Mouse (Mus musculus) kidney, adult 9 months (tissue): ENCODE results near the gene Mkks.
"Not testable (repeated sequence)": the region's sequence is repeated elsewhere in the genome, so short reads cannot be mapped to it uniquely, and the experiment has no call there.

Experiments used
- DNase-seq: peaks from one replicate; pipeline ENCODE4 v3.0.0; 2022

Mkks gene

DNA sequence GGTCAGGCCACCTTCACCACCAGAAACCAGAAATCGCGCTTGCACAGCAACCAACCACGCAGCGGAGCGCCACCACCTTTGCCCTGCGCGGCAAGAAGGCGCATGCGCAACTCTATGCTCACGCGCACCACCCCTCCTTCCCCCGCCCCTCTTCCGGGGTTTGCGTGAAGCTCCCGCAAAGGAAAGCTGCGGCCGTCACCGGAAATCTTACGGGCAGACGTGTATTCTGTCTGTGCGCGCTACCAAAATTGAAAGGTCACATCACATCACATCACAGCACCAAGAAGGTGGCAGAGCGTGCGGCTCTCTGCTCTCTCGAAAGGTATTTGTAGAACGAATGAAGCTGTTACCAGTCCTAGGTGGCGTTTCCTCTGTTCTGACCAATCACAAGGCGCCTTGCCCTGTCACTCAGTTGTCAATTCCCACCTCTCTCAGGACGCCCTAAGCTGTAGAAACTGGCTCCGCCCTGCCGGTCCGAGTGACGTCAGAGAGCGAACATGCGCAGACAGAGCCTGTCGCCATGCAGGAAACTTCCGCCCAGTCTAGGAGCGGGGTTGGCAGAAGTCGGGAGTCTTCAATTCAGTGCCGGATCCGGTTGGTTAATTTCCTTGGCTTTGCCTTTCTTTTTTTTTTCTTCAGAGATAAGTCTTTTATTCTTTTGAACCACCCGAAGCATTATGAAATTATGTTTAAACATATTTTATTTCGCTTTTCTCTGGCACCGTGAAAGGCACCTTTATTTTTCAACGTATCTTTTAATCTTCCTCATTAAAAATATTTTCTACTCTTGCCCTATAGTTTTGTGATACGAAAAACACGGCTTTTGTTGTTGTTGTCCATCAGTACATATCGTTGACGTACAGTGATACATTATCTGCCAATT, at the start of gene Mkks, which contains the start of the genes Slx4ip and AL731706.1:
Gene Mkks, minus strand, starts transcription at position 322 of the 883 bp plus-strand sequence.
Gene Slx4ip, plus strand, starts transcription at position 151 of the 883 bp plus-strand sequence.
Gene AL731706.1, minus strand, starts transcription at position 322 of the 883 bp plus-strand sequence.
- peak; percentile 100 for DNase-seq

DNA sequence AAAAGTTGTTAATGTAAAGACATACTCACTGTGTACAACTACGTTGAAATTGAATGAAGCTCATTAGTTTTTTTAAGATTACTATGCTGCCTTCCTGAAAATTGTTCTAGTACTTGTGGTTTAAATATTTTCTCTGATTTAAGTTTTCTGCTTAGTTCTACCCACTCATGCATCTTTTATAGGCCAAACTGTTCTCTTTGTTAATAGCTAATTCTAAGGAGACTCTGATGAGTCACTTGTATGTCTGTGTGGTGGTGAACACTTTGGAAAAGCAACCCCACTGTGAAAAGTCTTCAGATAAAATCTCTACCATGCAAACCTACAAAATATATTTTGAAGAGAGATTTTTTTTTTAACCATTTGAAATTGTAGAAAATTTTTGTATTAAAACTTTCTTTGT, 47.1 kb upstream of the Mkks start:
- no peak for DNase-seq

DNA sequence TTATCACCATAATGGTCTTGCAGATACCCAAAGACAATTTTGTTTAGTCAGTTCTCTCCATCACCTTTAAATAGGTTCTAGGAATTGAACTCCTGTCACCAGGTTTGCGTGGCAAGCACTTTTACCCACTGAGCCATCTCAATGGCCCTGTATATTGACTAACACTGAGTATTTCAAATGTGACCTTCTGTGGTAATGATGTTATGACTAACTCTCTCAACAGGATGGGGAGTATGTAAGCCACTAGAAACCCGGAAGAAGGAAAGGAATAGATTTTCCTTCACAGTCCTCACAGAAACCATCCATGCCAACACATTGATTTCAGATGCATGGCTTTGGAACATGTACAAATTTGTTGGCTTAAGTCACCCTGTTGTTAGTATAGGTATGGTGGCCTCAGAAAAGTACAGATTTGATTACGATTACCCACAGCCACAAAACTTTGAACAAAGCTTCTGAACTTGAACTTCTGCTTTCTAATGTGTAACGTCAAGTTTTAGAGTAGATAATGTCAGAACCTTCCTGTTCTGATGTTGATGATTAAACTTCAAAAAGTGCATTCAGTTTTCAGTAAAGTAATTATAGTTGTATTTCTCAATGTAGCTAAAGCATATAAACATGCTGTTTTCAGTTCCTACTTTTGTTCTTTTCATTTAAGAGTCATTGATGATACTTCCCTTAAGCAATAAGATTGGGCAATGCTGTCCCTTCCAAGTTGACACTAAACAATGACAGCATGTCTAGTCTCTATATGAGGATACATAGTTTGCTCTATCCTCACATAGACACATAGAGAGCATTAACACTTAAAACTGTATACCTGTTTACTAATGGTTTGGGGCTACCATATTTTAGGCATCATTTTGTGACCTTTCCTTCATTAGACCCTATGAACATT, 45.5 kb upstream of the Mkks start:
- DNase-seq, result no peak

DNA sequence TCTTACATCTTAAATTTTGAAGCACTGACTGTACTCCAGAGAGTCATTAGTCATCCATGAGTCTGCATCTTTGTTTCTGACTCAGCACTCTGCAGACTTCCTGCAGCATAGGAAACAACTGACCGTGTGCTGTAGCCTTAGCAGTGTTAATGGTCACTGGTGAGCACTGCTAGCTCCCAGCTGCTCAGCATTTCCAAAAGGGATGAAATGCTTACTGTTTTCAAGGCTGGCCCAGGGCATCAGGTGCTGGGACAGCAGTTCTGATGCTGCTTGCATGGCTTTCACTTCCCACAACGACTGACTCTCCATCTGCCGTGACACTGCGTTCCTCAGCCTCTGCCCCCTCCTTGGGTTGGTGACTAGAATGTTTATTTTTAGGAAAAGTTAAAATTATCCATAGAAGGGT, 29.8 kb upstream of the Mkks start:
- peak; percentile 11 for DNase-seq

DNA sequence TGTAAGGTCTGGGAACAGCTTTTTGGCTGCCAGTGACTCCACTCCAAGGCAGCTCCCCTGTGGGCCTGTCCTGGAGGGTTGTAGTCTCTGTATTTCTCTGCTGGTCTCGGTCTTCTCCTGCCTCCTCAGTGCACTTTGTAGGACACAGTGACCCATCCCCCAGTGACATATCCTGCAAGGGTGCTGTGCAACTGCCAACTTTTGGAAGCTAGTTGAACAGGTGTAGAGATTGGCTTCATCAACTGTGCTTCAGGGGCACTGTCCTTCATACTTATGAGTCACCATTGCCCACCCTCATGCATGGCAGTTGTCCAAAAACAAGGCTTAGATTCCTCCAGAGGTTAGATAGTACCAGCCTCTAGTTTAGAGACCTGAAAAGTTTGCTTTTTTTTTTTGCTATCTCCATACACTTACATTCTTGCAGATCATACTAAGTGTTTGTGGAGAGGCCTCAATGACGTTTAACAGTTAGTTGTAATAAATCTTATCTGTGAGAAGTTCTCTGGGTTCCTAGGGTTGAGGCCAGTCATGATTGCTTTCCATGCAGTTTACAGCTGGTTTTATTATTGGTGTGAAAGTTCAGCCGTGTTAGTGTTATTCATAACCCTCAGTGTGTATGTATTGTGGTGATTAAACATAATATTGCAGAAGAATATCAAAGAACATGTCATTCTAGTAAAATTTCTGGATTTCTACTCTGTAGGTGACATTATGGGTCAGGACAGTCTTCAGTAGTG, 29.2 kb upstream of the Mkks start:
- DNase-seq, result no peak

DNA sequence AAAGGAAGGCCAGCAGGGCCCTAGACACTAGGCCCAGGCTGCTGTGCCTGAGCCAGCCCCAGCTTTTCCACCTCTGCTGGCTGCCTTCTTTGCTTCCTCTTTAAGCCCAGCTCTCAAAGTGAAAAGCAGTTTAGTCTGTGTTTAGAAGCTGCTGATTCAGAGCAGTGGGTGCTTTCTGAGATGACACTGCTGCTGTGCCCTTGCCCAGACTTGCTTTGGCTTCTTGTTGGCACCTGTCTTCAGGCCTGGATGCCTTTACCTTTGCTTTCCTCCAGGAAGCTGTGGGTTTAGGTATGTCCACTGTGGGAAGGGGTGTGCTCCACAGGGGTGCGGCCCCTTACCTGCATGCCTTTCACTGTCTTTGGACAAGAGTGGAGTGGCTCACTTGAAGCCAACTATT, 28.2 kb upstream of the Mkks start:
- no peak for DNase-seq

DNA sequence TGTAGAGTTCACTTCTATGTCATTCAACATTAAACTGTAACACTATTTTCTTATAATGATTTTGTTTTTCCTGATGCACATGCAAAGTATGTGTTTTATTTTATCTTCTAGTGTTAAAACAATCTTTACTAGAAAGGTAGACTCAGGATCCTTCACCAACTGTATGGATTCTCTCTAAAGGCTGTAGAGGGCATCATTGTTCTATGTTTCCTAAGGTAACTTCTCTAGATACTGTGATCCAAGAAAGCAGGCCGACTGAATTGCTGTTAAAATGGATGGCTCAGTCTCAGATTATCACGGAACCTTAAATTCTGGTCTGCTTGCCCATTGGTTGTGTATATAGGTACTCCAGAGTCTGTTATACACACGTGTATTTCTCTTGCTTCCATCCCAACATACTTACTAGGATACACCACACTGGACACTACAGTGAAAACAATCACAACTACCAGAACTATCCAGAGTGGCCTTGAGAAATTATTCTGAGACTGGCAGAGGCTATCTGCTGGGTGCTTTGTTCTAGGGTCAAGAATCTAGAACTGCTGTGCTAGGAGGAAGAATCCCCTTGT, 23.2 kb upstream of the Mkks start:
- DNase-seq, result peak; percentile 17

DNA sequence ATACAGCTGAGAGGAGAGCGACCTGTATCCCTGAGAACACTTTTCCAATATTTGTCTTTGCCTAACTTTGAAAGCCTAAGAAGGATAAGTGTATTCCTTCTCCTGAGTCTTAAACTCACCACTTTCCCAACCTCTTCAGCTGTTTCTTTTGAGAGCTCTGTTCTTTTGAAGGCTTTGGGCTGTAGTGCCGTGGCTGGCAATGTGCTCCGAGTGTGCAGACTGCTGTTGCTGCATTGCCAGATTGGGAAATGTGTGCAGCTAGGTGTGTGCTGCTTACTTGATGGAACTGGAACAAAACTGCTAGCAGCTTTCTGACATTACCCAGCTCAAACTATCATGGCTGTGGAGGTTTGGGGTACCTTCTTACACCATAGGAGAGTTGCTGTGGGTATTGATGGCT, 21.8 kb upstream of the Mkks start:
- DNase-seq, result no peak

DNA sequence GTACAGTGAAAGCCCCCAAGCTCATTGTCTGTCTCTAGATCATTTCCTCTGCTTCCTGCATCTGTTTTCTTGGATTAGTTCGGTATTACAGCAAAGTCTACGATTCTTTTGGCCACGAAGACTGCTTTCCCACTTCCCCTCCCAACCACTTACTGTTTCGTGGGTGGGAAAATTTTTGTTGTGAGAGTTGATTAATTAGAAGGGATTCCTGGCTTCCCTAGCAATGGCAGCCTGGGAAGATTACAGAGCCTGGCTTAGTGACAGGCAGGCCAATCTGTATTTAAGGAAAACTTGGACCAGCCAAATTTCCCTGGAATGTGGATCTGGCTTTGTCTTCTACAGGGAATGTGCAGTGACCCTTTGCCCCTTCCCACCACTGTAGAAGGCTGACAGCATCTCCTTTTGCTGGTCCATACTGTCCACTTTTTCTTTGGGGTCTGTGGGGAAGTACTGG, 20.8 kb upstream of the Mkks start:
- DNase-seq, result no peak

DNA sequence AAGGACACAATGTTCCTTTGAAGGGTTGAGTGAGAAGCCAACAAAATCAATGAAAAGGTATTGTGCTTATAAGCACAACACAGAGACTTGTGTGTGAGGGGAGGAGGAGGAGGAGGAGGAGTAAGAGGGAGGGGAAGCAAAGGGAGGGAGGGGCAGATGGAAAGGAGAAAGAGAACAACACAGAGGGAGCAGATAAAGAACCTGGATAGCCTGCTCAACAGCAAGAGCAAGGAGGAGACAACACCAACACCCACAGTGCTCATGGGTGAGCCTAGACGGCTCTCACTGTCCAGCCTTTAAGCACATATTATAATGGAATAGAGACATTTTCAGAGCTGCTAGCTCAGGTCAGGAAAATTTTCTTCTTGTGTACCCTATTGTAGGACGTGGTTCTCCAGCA, 18.1 kb upstream of the Mkks start:
- no peak for DNase-seq

DNA sequence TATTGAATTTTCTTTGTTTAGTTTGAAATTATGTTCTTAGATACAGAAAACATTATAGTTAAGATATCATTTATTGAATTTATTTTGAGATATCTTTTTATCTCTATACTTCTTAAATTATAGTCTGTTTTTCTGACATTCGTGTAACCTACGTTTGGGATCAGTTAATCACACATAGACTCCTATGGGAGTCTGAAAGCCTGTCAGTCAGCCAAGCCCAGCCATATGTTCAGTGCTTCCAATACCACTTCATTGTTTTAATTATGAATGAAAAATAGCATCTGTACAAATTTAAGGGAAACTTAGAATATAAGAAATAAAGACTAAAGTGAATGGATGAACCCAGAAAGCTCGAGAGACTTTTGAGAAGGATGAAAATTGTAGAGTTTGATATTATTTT, 17.4 kb upstream of the Mkks start:
- no peak for DNase-seq

DNA sequence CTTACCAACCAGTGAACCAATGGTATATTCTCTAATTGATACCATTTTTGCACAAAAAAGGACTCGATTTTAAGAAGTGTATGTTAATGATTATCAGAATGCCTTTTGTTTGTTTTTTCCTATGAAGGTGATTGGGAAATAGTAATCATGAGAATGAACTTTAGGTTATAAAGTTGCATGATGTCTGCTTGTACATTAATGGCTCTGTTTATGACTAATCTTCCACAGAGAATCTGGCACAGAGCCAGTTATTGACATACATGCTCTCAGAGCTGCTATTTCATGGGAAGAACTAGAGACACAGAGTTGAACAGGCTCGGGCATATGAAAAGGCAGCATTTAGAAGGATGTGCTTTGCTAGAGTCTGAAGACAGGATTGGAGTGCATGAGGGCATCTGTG, 4.9 kb upstream of the Mkks start:
- no peak for DNase-seq

DNA sequence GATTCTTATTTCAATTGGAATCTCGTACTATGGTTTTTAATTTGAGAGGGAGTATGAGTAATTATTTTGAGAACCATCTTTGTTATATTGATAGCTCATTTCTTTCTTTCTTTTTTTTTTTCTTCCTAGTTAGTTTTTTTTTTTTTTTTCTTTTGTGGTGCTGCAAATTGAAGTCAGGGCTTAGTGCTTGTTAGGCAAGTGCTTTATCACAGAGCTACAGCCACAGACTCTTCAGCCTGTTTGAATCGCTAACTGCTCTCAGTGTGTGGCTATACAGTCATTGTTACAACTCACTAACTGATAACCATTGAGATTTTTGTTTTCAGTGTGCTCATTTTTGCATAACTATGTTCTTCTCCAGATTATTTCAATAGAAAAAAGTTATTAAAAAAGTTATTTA, 3.3 kb upstream of the Mkks start:
- DNase-seq, result no peak

DNA sequence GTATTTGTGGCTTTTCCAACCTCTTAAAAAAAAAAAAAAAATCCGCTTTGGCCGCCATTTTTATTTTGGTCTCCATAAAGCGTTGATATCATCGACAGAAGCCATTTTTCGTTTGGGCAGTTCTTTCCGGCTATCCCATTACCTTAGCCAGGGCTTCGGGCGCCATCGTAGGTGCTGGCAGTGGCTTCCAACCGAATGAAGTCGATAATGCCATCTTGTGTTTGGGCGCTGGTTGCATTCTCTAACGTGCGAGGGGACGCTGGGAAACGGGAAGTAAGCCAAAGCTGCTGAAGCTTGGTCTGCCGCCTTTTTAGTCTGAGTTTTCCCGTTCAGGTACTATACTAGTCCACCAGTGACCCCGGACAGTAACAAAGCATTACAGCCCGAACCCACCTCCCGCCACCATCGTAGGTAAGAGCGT, 772 bp upstream of the Mkks start:
- peak; percentile 99 for DNase-seq

DNA sequence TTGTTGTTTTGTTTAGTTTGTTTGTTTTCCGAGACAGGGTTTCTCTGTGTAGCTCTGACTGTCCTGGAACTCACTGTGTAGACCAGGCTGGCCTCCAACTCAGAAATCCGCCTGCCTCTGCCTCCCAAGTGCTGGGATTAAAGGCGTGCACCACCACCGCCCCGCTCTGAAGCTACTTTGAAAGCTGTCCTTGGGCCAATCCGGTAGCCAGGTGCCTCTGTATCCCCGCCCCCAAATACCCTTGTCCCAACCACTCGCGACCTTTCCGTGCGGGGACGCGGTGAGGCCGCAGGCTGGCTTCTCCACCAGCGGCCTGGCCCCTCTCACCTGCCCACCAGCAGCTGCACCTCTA, 497 bp downstream of the Mkks start:
- DNase-seq, result not testable (repeated sequence)

DNA sequence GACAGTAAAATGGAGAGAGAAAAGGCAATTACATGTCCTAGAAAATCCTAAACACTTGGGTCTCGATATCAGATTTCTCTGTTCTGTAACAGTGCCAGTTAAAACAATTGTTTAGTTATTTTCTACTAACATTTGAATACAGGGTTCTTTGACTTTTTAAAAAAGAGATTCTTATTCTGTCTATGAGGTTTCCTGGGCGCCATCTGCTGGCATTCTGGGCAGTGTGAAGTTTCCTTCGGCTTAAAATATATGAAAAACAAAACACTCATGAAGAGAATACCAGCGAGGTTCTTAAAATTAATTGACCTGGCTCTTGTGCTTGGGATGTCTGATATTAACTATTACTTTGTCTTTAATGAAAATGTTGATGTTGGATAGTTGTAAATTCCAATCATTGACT, 4.3 kb downstream of the Mkks start:
- DNase-seq, result no peak

DNA sequence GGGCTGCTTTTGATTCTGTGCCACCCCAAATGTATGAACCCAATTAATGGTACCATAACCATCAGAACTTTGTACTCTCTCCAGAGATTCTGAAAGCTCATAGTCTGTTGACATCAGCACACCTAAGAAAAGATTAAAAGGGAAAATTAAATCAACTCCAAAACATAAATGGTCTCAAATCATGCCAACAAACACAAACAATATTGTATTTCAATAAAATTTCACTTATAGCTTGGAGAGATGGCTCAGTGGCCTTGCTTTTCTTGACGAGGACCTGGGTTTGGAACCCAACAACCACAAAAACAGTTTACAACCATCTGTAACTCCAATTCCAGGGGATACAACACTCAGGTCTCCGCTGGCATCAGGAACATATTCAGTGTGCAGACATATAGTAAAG, 5.6 kb downstream of the Mkks start, which contains the start of gene AL731706.2:
Gene AL731706.2, minus strand, starts transcription at position 101 of the 400 bp plus-strand sequence.
- DNase-seq, result no peak

DNA sequence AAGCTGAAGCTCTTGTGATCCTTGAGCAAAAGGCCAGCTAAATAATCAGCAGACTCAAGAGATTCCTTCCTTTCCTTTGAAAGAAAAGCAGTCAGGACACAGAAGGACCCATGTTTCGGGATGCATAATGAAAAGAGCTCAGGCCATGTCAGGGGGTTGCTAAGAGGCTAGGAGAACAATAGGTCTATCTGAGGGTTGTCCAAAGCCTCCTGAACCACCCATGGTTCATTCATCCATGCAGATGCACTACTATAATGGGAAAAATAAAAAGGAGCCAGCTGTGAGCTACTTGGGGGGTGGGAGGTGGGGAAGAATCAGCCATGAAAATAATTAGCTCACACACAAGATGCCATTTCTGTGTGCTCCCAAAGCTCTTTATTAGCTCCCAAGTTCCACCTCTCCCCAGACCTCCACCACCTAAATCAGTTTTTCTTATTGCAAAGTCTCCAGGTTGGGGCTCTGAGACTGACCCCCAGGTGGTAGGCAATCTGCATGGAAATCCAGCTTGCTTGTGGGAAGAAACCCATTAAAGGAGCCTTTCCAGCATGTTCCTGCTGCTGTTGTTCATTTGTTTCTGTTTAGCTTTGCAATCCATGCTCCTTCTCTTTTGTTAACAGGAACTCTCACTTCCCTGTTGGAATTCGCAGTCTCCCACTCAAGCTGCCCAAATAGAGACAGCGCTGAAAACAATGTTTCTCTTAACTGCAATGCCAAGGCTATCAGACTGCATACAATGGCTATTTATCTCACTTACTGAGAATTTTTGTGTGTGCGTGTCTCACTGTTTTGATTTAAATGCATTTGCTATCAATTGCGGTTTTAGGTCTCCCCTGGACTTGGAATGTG, 36.4 kb downstream of the Mkks start:
- no peak for DNase-seq

DNA sequence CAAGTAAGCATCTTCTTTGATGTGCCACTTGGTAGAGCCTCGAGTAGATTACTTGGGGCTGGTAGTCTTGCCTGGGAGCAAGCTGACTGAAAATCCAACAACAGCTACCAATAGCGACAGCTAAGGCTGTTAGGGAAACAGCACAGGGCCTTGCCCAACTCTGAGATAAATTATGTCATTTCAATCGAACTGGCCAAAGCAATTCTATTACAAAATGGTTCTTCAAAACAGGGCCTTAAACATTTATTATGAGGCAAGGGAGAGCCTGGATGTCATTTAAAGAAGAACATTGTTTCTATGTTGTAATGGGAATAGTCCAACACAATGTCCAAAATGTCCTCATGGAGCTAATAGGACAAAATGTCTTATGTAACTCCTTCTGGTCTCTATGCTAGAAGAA, 40.8 kb downstream of the Mkks start:
- no peak for DNase-seq

DNA sequence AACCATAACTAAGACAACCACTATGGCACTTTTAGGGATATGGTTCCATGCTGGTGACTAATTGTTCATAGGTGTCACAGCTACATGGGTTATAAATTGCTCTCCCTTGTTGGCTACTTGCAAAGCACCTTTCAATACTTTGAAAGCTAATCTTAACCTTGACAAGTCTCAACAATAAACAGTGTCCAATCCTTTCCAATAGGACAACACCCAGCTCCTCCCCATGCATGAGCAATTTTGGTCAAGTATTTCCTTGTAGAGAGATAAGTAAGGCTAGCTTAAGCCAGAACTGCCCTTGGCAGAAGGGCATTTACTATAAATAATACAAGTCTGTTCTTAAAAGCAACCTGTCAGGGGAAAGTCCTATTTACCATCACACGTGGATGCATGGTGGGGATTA, 53.2 kb downstream of the Mkks start:
- DNase-seq, result no peak

DNA sequence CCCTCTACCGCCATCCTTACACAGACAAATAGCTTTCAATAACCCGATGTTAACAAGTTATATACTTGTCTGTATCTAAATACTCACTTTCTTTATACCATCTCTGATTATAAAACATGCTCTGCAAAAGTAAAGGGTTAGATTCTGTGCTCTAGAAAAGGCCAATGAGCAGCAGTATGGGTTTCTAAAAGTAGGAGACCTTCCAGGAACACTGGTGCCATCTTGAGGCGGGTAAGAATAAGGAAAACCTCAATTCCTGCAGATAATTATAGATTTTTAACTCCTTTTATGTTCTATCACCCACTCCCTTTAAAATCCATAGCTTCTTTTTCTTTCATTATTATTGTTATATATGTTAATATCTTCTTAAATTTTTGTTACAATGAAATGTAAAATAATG, 55.3 kb downstream of the Mkks start:
- no peak for DNase-seq

DNA sequence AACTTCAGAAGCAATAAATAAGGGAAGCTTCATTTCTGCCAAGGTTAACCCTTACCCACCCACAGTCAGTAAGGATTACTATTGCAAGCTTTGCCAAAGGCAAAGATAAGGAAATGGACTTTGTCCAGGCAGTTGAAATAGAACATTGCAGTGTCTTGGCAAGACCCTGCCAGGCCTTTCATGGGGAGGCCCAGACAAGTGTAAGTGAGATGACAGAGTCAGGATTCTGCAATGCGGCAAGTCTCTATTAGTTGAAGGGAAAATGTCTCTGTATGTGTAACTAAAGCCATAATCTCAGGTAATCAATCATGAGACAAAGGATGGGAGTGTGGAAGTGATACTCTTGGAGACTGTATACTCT, 56.5 kb downstream of the Mkks start:
- no peak for DNase-seq
